Mouse (Mus musculus) liver, postnatal 0 days (tissue): Measurements from ENCODE around the gene Cipc.

Source experiments
- CTCF ChIP-seq: sonication (generic); IDR thresholded peaks from 2 replicates; pipeline ENCODE4 v1.5.1; 2016; ENCODE audit warnings: antibody characterized with exemption, low read depth
- EP300 ChIP-seq: IDR thresholded peaks from 2 replicates; pipeline ENCODE4 v1.6.1; 2016; ENCODE audit warnings: antibody characterized with exemption, low read depth, mild to moderate bottlenecking

GRCm38 (mm10) chr12:86945126-86945525 is 1.7 kb upstream of the Cipc start:
- TF ChIP-seq CTCF (peak; percentile 79), EP300 (no peak)
